Mouse (Mus musculus) embryonic stem cell, embryonic (primary cell): ENCODE data around the gene Vps16.

ENCODE experiments used
- CTCF ChIA-PET, 4 experiments: fragments of 300-600 bp in 2 of 4; fragments of 350-600 bp in 2 of 4; sonication (Branson Sonifier 250); formaldehyde crosslinking; loops; one replicate each; lab custom pipeline; 2022; ENCODE audit warnings: inconsistent platforms in 2 of 4; lab: Charles Lee
- POLR2A ChIA-PET, 4 experiments: fragments of 300-600 bp in 2 of 4; fragments of 350-600 bp in 2 of 4; sonication (Branson Sonifier 250); formaldehyde crosslinking; loops; one replicate each; lab custom pipeline; 2022; ENCODE audit warnings: antibody characterized with exemption in 4 of 4, inconsistent platforms in 1 of 4; lab: Charles Lee

Vps16 gene

DNA sequence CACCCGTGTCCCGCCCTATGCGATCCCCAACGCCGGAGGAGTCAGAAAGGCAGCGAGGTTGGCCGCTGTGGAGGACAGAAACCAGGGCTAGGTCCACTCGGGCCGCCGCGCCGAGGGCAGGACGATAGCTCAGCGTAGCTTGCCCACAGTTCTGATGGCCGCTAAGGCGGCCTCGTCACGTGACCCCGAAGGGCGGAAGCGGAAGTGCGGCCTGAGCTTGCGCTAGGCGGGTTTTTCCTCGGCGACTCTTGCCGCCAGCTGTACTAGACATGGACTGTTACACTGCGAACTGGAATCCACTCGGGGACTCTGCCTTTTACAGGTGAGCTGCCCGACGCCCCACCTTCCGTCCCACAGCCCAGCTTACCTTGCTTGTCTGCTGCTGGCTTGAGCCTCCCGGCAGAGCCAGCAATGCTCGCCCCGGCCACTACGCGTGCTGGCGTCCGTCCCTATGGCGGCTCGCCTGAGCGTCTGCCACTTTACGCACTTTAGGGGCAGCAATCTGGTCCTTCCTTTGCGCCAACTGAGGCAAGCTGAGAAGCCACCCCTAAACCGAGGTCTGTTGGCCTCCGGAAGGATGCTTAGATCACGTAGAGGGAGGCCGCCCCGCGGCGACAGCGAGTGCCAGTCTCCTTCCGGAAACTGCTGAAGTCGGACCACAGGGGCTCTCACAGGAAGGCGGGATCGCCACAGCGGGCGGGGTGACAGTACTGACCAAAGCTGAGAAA is at the start of gene Vps16, which contains the start of gene Pced1a:
TSS of gene Vps16 (plus strand) at position 214 of the 728 bp plus-strand sequence.
TSS of gene Pced1a (minus strand) at position 576 of the 728 bp plus-strand sequence.
- ChIA-PET POLR2A (interaction anchor here (0.7 to 4.2 kb wide), 46 partner anchors 8 to 836 kb away, joined by 3 to 28 read pairs (median 4); partner anchors contain the start of genes Mrps26 (in 3 of the 4), Nop56 (in 3 of the 4), Ddrgk1 (in 2 of the 4) and Ebf4 (in 2 of the 4)), CTCF (interaction anchor here (0.5 to 2.5 kb wide), 18 partner anchors 9 to 1900 kb away, joined by 3 to 10 read pairs (median 3); partner anchors contain the start of gene Mrps26 (in 1 of the 4))

DNA sequence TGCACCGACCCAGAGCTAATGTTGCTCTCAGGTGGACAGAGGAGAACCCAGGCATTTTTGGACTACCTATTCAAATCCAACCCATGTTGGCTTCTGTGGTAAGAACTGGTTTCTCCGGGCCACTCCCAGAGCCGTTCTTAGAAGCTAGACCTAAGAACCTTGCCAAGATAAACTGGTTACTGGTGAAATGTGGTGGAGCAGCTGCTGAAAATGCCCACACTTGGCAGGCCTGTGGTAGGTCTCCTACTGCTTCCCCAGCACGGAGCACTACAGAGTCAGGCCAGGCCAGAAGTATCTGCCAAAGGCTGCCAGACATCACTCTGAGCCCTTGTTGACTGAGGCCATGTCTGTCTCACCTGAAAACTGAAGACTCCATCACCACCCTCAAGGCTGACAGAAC is 49.2 kb upstream of the Vps16 start:
- ChIA-PET POLR2A (interaction anchor here in 2 of 4 experiments (0.7 to 1.4 kb wide), 6 partner anchors 9 to 22 kb away, joined by 3 to 5 read pairs (median 4); no protein-coding TSS in a partner anchor), CTCF (interaction anchor here in 1 of 4 experiments (1.0 to 1.9 kb wide), 2 partner anchors 9 to 14 kb away, joined by 3 to 8 read pairs; no protein-coding TSS in a partner anchor)

DNA sequence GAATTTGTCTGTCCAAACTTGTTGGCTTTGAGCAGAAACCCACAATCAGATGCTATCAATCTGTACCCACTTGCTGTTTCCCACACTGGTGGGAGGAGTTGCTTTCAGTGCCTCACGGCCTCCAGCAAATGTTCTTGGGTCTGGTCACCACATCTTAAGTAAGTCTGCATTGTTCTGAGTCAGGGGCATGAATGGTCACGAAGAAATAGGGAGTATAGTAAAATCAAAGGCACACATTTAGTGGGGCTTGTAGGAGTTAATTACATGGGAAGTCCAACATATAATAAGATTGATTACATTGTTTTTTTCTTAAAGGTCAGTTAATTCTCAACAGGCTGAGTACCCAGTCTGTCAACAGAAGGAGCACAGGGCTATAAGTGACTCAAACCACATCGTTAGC is 40.9 kb upstream of the Vps16 start:
- CTCF ChIA-PET, result interaction anchor here in 1 of 4 experiments (1.3 kb wide), 1 partner anchor 41 kb away, joined by 3 read pairs; the partner anchor contains the start of genes Pced1a and Vps16
- POLR2A ChIA-PET, result no interaction called here

DNA sequence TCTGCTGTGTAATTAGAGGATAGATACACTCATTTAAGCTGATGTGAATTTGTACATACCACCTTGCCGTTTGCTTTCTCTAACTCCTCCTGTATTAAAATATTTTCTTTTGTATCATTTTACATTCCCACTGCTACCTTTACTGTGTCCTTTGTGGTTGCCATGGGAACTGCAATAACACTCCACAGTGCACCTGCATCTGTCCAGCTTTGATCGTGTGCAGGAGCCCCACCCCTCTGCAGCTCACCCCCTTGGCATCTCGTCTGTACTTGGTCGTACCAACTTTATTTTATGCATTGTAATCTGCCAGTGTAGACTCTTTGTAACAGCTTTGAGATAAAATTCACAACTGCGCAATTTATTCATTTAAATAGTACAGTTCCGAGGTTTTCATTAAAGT is 40.2 kb upstream of the Vps16 start:
- ChIA-PET POLR2A (interaction anchor here in 2 of 4 experiments (0.9 to 1.0 kb wide), 3 partner anchors 9 to 109 kb away, joined by 3 read pairs; partner anchors contain the start of gene Nop56 (in 1 of the 2)), CTCF (interaction anchor here in 1 of 4 experiments (1.3 kb wide), 1 partner anchor 40 kb away, joined by 3 read pairs; the partner anchor contains the start of genes Pced1a and Vps16)

DNA sequence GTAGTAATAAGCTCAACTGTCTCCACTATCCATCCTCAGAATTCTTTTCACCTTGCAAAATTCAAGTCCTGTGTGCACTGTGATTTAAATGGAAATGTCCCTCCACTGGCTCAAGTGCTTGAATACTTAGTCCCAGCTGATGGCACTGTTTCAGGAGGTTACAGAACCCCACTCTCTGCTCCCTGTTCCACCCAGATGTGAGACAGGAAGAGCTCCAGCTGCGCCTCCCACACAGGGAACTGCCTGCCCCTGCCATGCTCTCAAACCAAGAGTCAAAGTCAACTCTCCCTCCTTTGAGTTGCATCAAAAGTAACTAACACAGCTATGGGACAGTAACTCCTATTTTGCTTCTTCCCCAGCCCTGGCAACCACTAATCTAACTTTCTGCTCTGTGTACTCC is 37.9 kb upstream of the Vps16 start:
- CTCF ChIA-PET, result interaction anchor here in 1 of 4 experiments (1.6 kb wide), 1 partner anchor 24 kb away, joined by 3 read pairs; no protein-coding TSS in a partner anchor
- POLR2A ChIA-PET, result interaction anchor here in 1 of 4 experiments (1.5 to 1.6 kb wide), 2 partner anchors 12 to 20 kb away, joined by 3 to 4 read pairs; no protein-coding TSS in a partner anchor

DNA sequence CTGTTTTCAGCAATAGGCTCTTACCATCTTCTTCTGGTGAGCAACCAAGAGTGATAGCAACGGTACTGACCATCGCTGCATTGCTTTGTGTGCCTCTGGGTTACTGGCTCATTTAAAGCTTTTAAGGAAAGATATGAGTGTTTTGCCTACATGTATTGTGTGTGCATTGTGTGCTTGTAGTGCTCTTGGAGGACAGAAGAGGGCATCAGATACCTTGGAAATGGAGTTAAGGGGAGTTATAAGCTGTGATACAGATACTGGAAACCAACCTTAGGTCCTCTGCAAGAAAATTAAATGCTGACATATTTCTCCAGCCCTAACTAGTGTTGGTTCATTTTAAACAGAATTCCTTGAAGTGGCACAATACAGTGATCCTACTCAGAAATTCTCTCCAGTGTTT is 35.3 kb upstream of the Vps16 start:
- ChIA-PET POLR2A (interaction anchor here in 3 of 4 experiments (0.6 to 2.0 kb wide), 9 partner anchors 14 to 113 kb away, joined by 3 to 5 read pairs (median 4); no protein-coding TSS in a partner anchor), CTCF (interaction anchor here (0.5 to 2.2 kb wide), 45 partner anchors 10 to 867 kb away, joined by 3 to 26 read pairs (median 4); partner anchors contain the start of genes Mrps26 (in 2 of the 4), Pced1a (in 1 of the 4) and Vps16 (in 1 of the 4))

DNA sequence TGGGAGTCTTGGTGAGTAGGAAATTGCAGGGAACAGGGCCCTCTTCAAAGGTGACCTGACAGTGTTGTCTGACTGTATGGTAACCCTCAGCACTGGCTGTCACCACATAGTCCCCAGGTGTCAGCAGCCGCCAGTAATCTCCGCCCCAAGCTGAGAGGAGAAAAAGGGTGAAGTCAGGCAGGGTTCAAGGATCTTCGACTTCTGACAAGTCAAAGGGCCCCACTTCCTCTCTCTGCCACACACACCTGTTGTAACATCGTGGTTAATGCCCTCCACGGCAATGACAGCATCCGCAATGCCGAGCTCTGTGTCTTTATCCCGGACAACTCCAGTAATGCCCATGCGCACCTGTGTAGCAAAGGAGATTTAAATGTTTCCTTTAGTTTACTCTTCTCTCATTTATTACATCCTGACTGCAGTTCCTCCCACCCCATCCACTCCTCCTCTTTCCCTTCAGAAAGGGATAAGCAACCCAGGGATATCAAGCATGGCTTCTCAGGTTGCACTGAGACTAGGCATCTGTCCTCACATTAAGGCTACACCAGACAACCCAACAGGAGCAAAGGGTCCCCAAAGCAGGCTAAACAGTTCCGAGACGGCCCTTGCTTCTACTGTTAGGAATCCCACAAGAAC is 33.0 kb upstream of the Vps16 start:
- ChIA-PET POLR2A (interaction anchor here in 2 of 4 experiments (0.7 to 1.4 kb wide), 6 partner anchors 15 to 273 kb away, joined by 3 to 5 read pairs (median 4); partner anchors contain the start of genes Ddrgk1 (in 1 of the 2), Nop56 (in 1 of the 2) and Tmem239 (in 1 of the 2)), CTCF (interaction anchor here in 1 of 4 experiments (0.6 to 1.0 kb wide), 2 partner anchors 16 to 954 kb away, joined by 3 to 4 read pairs; partner anchors contain the start of gene Tmem239)

DNA sequence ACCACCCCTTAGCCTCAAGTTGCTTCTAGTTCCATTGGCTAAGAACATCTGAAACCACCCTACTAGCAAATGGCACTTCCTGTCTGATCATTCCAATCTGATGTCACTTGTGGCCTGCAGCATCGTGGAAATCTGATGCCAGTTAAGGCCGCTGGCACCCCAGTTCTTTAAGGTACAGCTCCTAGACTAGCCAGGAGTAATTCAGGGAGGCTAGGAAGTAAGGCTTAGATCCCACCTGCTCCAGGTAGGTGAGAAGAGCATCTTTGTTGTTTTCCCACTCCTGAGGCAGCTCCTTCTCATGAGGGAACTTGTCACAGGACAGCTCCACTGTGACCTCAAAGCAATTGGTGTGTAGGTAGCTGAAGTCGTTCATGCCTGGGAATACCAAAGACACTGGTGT is 31.3 kb upstream of the Vps16 start:
- CTCF ChIA-PET, result no interaction called here
- POLR2A ChIA-PET, result interaction anchor here in 1 of 4 experiments (0.7 kb wide), 1 partner anchor 102 kb away, joined by 4 read pairs; no protein-coding TSS in a partner anchor

DNA sequence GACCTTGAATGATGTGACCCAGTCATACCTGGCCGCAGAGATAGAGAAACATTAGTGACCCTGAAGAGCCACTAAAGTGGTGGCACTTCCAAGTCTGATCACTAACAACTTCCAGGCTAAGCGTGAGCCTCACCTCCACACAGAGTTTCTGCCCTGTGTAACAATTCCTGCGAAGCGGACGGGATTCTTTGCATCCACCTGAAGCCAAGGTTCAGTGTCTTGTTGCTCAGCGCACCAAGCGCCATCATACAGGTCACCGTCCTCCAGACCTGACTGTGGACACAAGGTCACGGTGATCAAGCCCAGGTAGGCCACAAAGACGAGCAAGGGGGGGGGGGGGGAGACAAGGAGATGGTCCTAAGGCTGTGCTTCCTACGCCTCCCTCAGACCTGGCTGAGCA is 28.4 kb upstream of the Vps16 start:
- ChIA-PET CTCF (no interaction called here), POLR2A (interaction anchor here in 1 of 4 experiments (1.3 kb wide), 1 partner anchor 10 kb away, joined by 6 read pairs; the partner anchor contains the start of genes 1700020A23Rik, Gm28372 and Tmem239)

DNA sequence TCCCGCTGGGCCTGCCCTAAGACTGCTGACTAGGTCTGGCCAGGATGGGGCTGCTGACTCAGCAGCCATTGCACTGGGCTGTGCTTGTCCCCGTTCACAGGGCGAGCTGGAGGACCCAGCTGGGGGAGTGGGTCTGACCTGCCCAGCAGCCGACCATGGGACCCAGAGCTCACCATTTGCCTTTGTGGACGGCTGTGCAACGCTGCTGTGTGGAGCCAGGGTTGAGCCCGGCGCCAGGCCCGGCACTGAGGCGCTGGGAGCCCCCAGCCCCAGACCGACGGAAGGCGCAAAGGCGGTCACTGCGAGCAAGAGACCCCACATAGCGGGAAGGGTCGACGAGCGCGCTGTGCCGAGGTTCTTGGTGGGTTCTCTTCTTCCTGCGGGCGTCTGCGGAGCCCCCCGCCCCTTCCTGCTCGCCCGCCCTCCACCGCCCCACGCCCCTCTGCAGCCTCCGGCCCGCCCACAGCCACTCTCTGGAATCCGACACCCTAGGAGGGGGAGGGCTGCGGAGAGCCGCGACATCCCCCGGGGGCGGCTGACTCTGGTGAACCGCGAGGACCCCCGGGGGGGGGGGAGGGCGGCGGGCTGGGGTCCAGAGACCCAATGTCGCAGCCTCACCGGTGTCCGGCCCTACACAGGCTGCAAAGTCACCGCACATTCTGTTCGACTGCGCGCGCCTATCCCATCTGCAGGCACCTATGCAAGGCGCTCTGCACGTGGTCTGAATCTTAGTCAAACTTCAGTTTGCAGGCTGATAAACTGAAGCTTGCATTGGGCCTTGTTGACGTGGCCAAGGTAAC is 26.8 kb upstream of the Vps16 start, which contains the start of gene Cpxm1:
TSS of gene Cpxm1 (minus strand) at position 389 of the 800 bp plus-strand sequence.
- CTCF ChIA-PET, result interaction anchor here in 2 of 4 experiments (0.9 to 1.0 kb wide), 2 partner anchors 15 kb away, joined by 3 to 4 read pairs; no protein-coding TSS in a partner anchor
- POLR2A ChIA-PET, result interaction anchor here in 3 of 4 experiments (0.6 to 3.7 kb wide), 11 partner anchors 11 to 300 kb away, joined by 3 to 18 read pairs (median 4); partner anchors contain the start of genes Ddrgk1 (in 1 of the 3), Idh3b (in 1 of the 3), Nop56 (in 1 of the 3) and Pced1a (in 1 of the 3)

DNA sequence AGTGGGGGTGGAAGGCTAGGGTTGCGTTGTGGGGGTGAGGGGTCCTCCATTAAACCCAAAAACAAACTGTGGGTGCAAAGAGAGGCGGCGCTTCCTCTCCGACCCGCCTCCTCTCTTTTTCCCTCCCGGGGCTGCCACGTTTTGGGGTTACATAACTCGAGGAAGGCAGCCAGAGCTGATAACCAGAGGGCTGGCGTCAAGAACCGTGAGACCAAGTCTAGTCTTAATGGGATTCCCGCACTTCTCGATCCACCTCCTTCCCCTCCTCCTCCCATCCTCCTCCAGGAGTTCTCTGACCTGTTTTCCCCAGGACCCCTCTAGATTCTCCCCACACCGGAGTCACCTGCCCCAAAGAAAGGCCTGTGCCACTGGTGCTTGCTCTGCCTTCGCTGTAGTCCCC is 26.0 kb upstream of the Vps16 start:
- ChIA-PET CTCF (interaction anchor here in 1 of 4 experiments (1.0 kb wide), 2 partner anchors 9 to 14 kb away, joined by 4 to 5 read pairs; no protein-coding TSS in a partner anchor), POLR2A (interaction anchor here in 3 of 4 experiments (0.6 to 3.7 kb wide), 10 partner anchors 12 to 922 kb away, joined by 3 to 18 read pairs (median 4); partner anchors contain the start of genes Idh3b (in 1 of the 3), Nop56 (in 1 of the 3), Pced1a (in 1 of the 3) and Vps16 (in 1 of the 3))

DNA sequence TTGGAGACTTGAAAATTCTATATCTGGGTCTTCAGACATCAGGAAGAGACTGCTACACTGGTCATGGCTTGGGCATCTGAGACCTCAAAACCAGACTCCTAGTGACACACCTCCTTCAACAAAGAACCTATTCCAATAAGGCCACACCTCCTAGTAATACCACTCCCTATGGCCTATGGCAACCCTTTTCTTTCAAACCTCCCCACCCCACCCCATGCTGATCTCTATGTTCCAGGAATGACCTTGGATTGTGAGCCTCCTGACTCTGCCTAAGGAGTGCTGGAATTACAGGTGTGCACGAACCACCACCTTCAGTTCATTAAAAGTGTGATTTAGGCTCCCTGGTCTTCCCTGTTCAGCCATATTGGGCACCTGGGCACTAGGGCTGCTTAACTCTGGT is 24.1 kb upstream of the Vps16 start:
- ChIA-PET CTCF (no interaction called here), POLR2A (interaction anchor here in 2 of 4 experiments (0.6 to 3.7 kb wide), 4 partner anchors 11 to 163 kb away, joined by 3 to 18 read pairs (median 3); partner anchors contain the start of gene Mrps26 (in 1 of the 2))

DNA sequence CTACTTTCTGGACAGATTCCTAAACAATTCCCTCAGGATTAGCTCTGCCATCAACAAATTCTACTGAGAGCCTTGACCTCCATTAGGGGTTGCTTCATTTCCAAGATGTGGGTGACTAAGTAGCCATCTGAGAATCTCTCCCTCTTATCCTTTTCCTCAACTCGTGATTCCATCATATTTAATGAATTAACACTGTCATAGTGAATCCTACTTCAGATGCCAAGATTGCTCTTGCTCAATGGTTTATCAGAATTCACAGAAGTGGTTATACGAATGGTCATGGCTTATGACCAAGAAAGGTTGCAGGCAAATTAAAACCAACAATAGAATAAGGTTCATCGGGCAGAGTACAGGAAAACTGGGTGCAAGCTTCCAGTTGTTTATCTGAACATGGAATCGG is 22.2 kb upstream of the Vps16 start:
- POLR2A ChIA-PET, result no interaction called here
- CTCF ChIA-PET, result interaction anchor here in 2 of 4 experiments (0.7 to 0.8 kb wide), 3 partner anchors 10 to 13 kb away, joined by 3 read pairs; no protein-coding TSS in a partner anchor

DNA sequence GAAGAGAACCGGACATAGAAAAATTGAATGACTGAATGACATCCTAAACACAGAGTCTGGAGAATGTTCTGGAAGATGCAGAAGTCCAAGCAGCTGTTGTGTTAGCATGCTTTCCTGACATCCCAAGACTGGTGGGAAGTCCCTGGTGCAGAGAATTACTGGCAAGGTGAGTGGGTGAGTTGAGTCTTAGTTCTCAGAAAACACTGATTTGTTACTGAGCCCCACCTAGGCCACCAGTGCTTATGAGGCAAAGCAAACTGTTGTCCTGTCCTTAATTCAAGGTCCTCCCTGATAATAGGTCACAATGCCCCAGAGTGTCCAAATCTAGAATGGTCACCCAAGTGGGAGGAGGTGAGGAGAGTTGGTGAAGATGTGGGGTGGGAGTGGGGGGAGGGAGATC is 19.2 kb upstream of the Vps16 start, which contains the start of the genes Gm28372 and 1700020A23Rik:
TSS of gene Gm28372 (plus strand) at position 301 of the 400 bp plus-strand sequence.
TSS of gene 1700020A23Rik (plus strand) at position 321 of the 400 bp plus-strand sequence.
- ChIA-PET POLR2A (interaction anchor here in 2 of 4 experiments (0.6 to 1.8 kb wide), 3 partner anchors 10 to 124 kb away, joined by 3 to 6 read pairs (median 3); no protein-coding TSS in a partner anchor), CTCF (no interaction called here)

DNA sequence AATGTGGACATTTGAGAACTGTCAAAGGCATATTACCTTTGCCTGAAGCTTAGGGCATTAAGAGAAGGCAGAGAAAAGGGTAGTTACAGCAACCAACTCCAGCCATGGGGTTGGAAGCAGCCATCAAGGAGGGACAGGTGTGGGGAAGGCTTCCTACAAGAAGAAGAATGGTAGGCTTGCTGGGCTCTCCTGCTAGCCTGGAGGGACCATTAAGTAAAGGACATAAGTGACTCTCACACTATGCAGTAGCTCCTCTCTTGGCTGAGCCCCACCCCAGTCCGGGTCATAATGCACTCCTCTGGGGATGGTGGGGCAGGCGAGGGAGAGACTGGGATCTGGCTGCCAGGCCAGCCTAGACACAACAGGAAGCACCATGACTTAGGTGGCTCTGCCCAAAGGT is 18.0 kb upstream of the Vps16 start, which contains the start of gene Tmem239:
TSS of gene Tmem239 (plus strand) at position 301 of the 400 bp plus-strand sequence.
- POLR2A ChIA-PET, result interaction anchor here in 2 of 4 experiments (0.6 to 2.0 kb wide), 8 partner anchors 11 to 117 kb away, joined by 3 to 8 read pairs (median 4); partner anchors contain the start of genes Pced1a (in 1 of the 2) and Vps16 (in 1 of the 2)
- CTCF ChIA-PET, result interaction anchor here in 2 of 4 experiments (0.8 to 1.6 kb wide), 4 partner anchors 15 to 117 kb away, joined by 3 read pairs; no protein-coding TSS in a partner anchor

DNA sequence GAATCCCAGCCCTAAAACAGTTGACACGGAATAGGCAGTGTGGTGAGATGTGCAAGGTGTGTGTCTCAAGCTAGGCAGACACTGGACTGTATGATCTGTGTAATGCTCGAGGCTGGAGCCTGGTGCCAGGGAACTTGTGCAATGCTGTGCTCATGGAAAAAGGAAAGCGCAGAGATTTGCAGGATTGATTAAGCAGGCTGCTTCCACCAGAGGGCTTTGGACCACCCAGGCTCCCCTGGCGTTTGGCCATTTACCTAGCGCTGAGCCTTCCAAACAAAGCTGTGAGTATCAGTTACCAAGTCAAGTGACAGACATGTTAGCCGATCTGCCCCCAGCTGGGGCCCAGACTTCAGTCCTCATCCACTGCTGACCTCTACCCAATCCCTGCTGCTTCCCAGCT is 15.9 kb upstream of the Vps16 start:
- ChIA-PET POLR2A (interaction anchor here in 3 of 4 experiments (0.6 to 1.6 kb wide), 8 partner anchors 11 to 616 kb away, joined by 3 to 4 read pairs (median 3); partner anchors contain the start of genes Cpxm1 (in 1 of the 3) and Idh3b (in 1 of the 3)), CTCF (interaction anchor here in 3 of 4 experiments (0.5 to 1.9 kb wide), 8 partner anchors 11 to 347 kb away, joined by 3 to 7 read pairs (median 3); partner anchors contain the start of genes Pced1a (in 2 of the 3) and Vps16 (in 1 of the 3))
